Mouse (Mus musculus) gonadal fat pad, adult 2 months (tissue): ENCODE measurements around the gene Man1a. TPM values are rescaled to one million over a fixed set of nuclear protein-coding genes. Genes with fewer than 3 reads are reported as not detected.

ENCODE experiments used
- DNase-seq: peaks from one replicate; pipeline ENCODE4 v3.0.0-alpha.2; 2012; ENCODE audit warnings: low read depth
- polyA plus RNA-seq: library from polyadenylated mRNA; depleted of rRNA; stranded (reverse); fragments of >200 nt; gene quantifications from 2 replicates; pipeline ENCODE4 v1.2.3, GENCODE M21; 2012; rRNA removed

Man1a gene
- 111 and 239 TPM in 2 replicates for polyA plus RNA-seq

- no peak for DNase-seq
Observed at GRCm38 (mm10) chr10:54076420-54076819, at the start of gene Man1a. Gene Man1a, minus strand, starts transcription at chr10:54076609.

GRCm38 (mm10) chr10:54121816-54122215 is 45.4 kb upstream of the Man1a start:
- DNase-seq = no peak

GRCm38 (mm10) chr10:54120375-54120774 is 44.0 kb upstream of the Man1a start:
- no peak for DNase-seq

- DNase-seq = no peak
Observed at GRCm38 (mm10) chr10:54119303-54119702, 42.9 kb upstream of the Man1a start.

- DNase-seq = no peak
Observed at GRCm38 (mm10) chr10:54118223-54118912, 42.0 kb upstream of the Man1a start.

- no peak for DNase-seq
Observed at GRCm38 (mm10) chr10:54117763-54118162, 41.4 kb upstream of the Man1a start.

GRCm38 (mm10) chr10:54103671-54104070 is 27.3 kb upstream of the Man1a start:
- no peak for DNase-seq

- no peak for DNase-seq
Observed at GRCm38 (mm10) chr10:54092081-54092480, 15.7 kb upstream of the Man1a start.

GRCm38 (mm10) chr10:54089923-54090322 is 13.5 kb upstream of the Man1a start:
- no peak for DNase-seq

- DNase-seq = no peak
Observed at GRCm38 (mm10) chr10:54087346-54087745, 10.9 kb upstream of the Man1a start.

- no peak for DNase-seq
Observed at GRCm38 (mm10) chr10:54085073-54085472, 8.7 kb upstream of the Man1a start.

GRCm38 (mm10) chr10:54077005-54077404 is 596 bp upstream of the Man1a start:
- no peak for DNase-seq

- DNase-seq = no peak
Observed at GRCm38 (mm10) chr10:54075441-54076010, 883 bp downstream of the Man1a start.

GRCm38 (mm10) chr10:54074609-54075421 is 1.6 kb downstream of the Man1a start:
- no peak for DNase-seq

GRCm38 (mm10) chr10:54074247-54074608 is 2.2 kb downstream of the Man1a start:
- DNase-seq = no peak

- no peak for DNase-seq
Observed at GRCm38 (mm10) chr10:54073641-54074203, 2.7 kb downstream of the Man1a start.

GRCm38 (mm10) chr10:54072336-54072735 is 4.1 kb downstream of the Man1a start:
- DNase-seq = no peak

- DNase-seq = no peak
Observed at GRCm38 (mm10) chr10:54070496-54070895, 5.9 kb downstream of the Man1a start.

- DNase-seq = no peak
Observed at GRCm38 (mm10) chr10:54069412-54069811, 7.0 kb downstream of the Man1a start.

- no peak for DNase-seq
Observed at GRCm38 (mm10) chr10:54066683-54067082, 9.7 kb downstream of the Man1a start.

GRCm38 (mm10) chr10:54063551-54064260 is 12.7 kb downstream of the Man1a start:
- DNase-seq = no peak

- DNase-seq = no peak
Observed at GRCm38 (mm10) chr10:54062835-54063234, 13.6 kb downstream of the Man1a start.
